Mouse (Mus musculus): ENCODE results near the gene Nup88. TPM values are rescaled to one million over a fixed set of nuclear protein-coding genes. Genes with fewer than 3 reads are reported as not detected.

Gene Nup88
- 10 to 100 TPM; 53.2 to 55.8 TPM for total RNA-seq (2021)
- long read RNA-seq, experiment 1, transcript Nup88-203 (17 exons, 2,453 nt): minor isoform, 12 of 62 reads
- long read RNA-seq, experiment 1, transcript Nup88-202 (17 exons, 2,389 nt): major isoform, 22 of 62 reads
- long read RNA-seq, experiment 1, partial matches to known transcripts: 5 of 62 reads
- long read RNA-seq, experiment 1, other reads (novel, unspliced or antisense): 23 of 62 reads
- long read RNA-seq, experiment 2, transcript Nup88-202 (17 exons, 2,389 nt): minor isoform, 11 of 42 reads
- long read RNA-seq, experiment 2, transcript Nup88-203 (17 exons, 2,453 nt): major isoform, 13 of 42 reads
- long read RNA-seq, experiment 2, partial matches to known transcripts: 2 of 42 reads
- long read RNA-seq, experiment 2, other reads (novel, unspliced or antisense): 15 of 42 reads

- intact Hi-C loops (cut with DNase I): no loop called here
- no peak for TF ChIP-seq CTCF (IDR thresholded peaks at IDR 0.05)
- Histone ChIP-seq H3K27ac (peak within 1 kb of the TSS; percentile 96), H3K4me3 (peak within 1 kb of the TSS; percentile 90)
- peak; percentile 90 to 92 for DNase-seq (ENCODE audit: extremely low spot score in 1 of 2, low spot score in 2 of 2)
Measured at GRCm38 (mm10) chr11:70969821-70970559, at the start of gene Nup88, which contains the start of gene Rpain. Gene Nup88 (minus strand): TSS chr11:70969973. Gene Rpain (plus strand): TSS chr11:70970213.

- H3K27ac ChIP-seq: peak overlapping the region; percentile 90
- no peak for DNase-seq (ENCODE audit: extremely low spot score in 1 of 2, low spot score in 2 of 2)
Measured at GRCm38 (mm10) chr11:71018416-71019200, 48.8 kb upstream of the Nup88 start.

GRCm38 (mm10) chr11:71017051-71017450 is 47.3 kb upstream of the Nup88 start:
- intact Hi-C loops (cut with DNase I): no loop called here
- no peak for DNase-seq (ENCODE audit: extremely low spot score in 1 of 2, low spot score in 2 of 2)
- H3K27ac ChIP-seq: no peak overlapping the region
- H3K4me3 ChIP-seq: no peak overlapping the region
- TF ChIP-seq CTCF (IDR thresholded peaks at IDR 0.05): no peak

More at GRCm38 (mm10) chr11:71018416-71019200, 48.8 kb upstream of the Nup88 start:
- TF ChIP-seq CTCF (IDR thresholded peaks at IDR 0.05): no peak
- intact Hi-C loops (cut with DNase I): loop anchor here (1.0 kb wide), 1 partner anchor 14 kb away; the partner anchor contains the start of gene Dhx33
- peak overlapping the region; percentile 78 for H3K4me3 ChIP-seq

- no peak for TF ChIP-seq CTCF (IDR thresholded peaks at IDR 0.05)
- DNase-seq (ENCODE audit: extremely low spot score in 1 of 2, low spot score in 2 of 2): no peak
- Histone ChIP-seq H3K27ac (no peak overlapping the region), H3K4me3 (no peak overlapping the region)
- intact Hi-C loops (cut with DNase I): no loop called here
Measured at GRCm38 (mm10) chr11:71012743-71013142, 43.0 kb upstream of the Nup88 start.

GRCm38 (mm10) chr11:71008321-71008720 is 38.5 kb upstream of the Nup88 start:
- intact Hi-C loops (cut with DNase I): no loop called here
- Histone ChIP-seq H3K4me3 (no peak overlapping the region), H3K27ac (no peak overlapping the region)
- DNase-seq (ENCODE audit: extremely low spot score in 1 of 2, low spot score in 2 of 2): no peak
- TF ChIP-seq CTCF (IDR thresholded peaks at IDR 0.05): no peak

- no peak for DNase-seq (ENCODE audit: extremely low spot score in 1 of 2, low spot score in 2 of 2)
- intact Hi-C loops (cut with DNase I): no loop called here
- no peak overlapping the region for H3K27ac ChIP-seq
- TF ChIP-seq CTCF (IDR thresholded peaks at IDR 0.05): no peak
- no peak overlapping the region for H3K4me3 ChIP-seq
Measured at GRCm38 (mm10) chr11:71007831-71008230, 38.1 kb upstream of the Nup88 start.

GRCm38 (mm10) chr11:71007026-71007425 is 37.3 kb upstream of the Nup88 start:
- Histone ChIP-seq H3K4me3 (no peak overlapping the region), H3K27ac (no peak overlapping the region)
- intact Hi-C loops (cut with DNase I): no loop called here
- no peak for TF ChIP-seq CTCF (IDR thresholded peaks at IDR 0.05)
- DNase-seq (ENCODE audit: extremely low spot score in 1 of 2, low spot score in 2 of 2): no peak

GRCm38 (mm10) chr11:71005046-71005445 is 35.3 kb upstream of the Nup88 start:
- TF ChIP-seq CTCF (IDR thresholded peaks at IDR 0.05): no peak
- H3K4me3 ChIP-seq: peak overlapping the region; percentile 82
- intact Hi-C loops (cut with DNase I): no loop called here
- H3K27ac ChIP-seq: peak overlapping the region; percentile 66
- DNase-seq (ENCODE audit: extremely low spot score in 1 of 2, low spot score in 2 of 2): no peak

- Histone ChIP-seq H3K4me3 (peak within 1 kb of the TSS; percentile 82), H3K27ac (peak within 1 kb of the TSS; percentile 77)
- DNase-seq (ENCODE audit: extremely low spot score in 1 of 2, low spot score in 2 of 2): peak; percentile 96 to 97
- intact Hi-C loops (cut with DNase I): loop anchor here (1.0 to 5.0 kb wide), 3 partner anchors 15 to 48 kb away; partner anchors contain the start of genes Derl2 and Mis12
- TF ChIP-seq CTCF (IDR thresholded peaks at IDR 0.05): peak; percentile 55
Measured at GRCm38 (mm10) chr11:71004316-71004773, 34.6 kb upstream of the Nup88 start, which contains the start of gene Dhx33. Gene Dhx33 (minus strand): TSS chr11:71004437.

GRCm38 (mm10) chr11:71003611-71004315 is 34.0 kb upstream of the Nup88 start:
- no peak for TF ChIP-seq CTCF (IDR thresholded peaks at IDR 0.05)
- Histone ChIP-seq H3K27ac (peak overlapping the region; percentile 77), H3K4me3 (peak overlapping the region; percentile 82)
- intact Hi-C loops (cut with DNase I): loop anchor here (1.0 to 5.0 kb wide), 3 partner anchors 16 to 49 kb away; partner anchors contain the start of genes Derl2 and Mis12
- DNase-seq (ENCODE audit: extremely low spot score in 1 of 2, low spot score in 2 of 2): no peak

Measured in left cerebral cortex, adult 2 months (tissue).